Mouse (Mus musculus) gonadal fat pad, adult 2 months (tissue): ENCODE results near the gene Ptprr. TPM values are rescaled to one million over a fixed set of nuclear protein-coding genes. Genes with fewer than 3 reads are reported as not detected.

Experiments
- DNase-seq: peaks from one replicate; pipeline ENCODE4 v3.0.0-alpha.2; 2012; ENCODE audit warnings: low read depth
- polyA plus RNA-seq: library from polyadenylated mRNA; depleted of rRNA; stranded (reverse); fragments of >200 nt; gene quantifications from 2 replicates; pipeline ENCODE4 v1.2.3, GENCODE M21; 2012

The Ptprr gene
- polyA plus RNA-seq, 1 experiment, result 0.89 TPM

DNA sequence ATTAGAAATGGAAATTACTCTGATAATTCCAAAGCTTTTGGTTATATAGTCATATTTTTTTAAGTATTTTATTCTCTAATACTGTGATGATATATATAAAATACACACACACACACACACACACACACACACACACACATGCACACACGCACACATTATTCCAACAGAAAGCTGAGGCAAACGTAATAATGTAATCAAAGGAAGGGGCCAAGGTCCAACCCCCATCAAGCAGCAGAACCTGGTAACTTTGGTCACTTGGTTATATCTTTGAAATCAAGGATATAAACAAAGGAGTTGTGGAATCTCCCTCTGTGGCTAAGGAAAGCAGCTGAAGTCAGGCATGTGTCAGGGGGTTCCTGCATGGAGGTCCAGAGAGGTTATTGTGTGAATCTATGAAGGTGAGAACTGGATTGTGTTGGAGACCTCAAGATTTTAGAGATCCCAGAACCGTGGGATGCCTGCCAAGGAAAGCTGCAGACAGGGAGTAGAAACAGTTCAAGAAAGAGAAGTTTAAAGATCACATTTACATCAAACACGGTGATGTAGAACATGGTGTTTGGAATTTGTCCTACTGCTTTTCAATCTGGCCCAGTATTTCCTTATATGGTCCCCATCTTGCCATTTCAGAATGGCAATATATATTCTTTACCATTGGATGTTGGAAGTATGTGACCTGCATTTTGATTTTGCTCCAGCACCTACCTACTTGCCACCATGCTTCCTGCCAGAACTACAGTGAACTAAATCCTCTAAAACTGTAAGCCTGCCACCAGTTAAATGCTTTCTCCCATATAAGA, 98.1 kb downstream of the Ptprr start:
- DNase-seq, result no peak

GRCm38 (mm10) chr10:116117060-116117459, 99.0 kb downstream of the Ptprr start:
- no peak for DNase-seq

DNA sequence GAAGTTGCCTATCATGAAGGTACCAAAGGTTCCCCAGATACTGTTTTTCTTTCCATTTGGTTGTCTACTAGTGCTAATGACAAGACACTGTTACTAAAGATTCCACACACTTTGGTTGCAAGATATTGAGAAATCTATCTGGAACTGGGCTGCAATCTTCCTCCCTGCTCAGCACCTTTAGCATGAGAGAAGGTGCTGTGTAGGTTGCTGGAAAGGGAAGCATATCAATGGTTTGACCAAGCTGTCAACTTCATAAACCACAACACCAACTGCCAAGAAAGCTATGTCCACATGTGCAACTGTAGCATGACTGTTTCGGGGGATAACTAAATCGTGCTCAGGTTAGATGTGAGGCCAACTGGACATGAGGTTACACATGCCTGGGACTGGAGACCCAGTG, 103.5 kb downstream of the Ptprr start:
- DNase-seq, result no peak

GRCm38 (mm10) chr10:116123808-116124207, 105.8 kb downstream of the Ptprr start:
- no peak for DNase-seq

- no peak for DNase-seq
Observed at GRCm38 (mm10) chr10:116125364-116125763, 107.4 kb downstream of the Ptprr start.

- no peak for DNase-seq
Observed at GRCm38 (mm10) chr10:116130401-116130800, 112.4 kb downstream of the Ptprr start.

DNA sequence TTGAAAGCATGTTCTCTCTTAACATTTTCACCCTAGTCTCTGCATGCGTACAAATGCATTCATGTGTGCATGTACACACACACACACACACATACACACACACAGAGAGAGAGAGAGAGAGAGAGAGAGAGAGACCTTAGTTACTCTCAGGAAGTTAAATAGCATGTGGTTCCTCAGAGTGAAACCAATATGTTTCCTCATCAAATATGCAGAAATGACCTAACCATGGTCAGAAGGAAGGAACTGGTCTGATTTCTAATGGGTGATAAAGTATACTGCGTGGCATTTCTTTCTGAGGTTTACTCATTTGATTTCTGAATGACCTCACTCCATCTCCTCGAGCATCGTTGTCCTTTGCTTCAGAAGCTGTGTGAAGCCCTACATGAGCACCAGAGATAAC, 113.2 kb downstream of the Ptprr start:
- DNase-seq, result no peak

GRCm38 (mm10) chr10:116132233-116132632, 114.2 kb downstream of the Ptprr start:
- DNase-seq, result no peak

DNA sequence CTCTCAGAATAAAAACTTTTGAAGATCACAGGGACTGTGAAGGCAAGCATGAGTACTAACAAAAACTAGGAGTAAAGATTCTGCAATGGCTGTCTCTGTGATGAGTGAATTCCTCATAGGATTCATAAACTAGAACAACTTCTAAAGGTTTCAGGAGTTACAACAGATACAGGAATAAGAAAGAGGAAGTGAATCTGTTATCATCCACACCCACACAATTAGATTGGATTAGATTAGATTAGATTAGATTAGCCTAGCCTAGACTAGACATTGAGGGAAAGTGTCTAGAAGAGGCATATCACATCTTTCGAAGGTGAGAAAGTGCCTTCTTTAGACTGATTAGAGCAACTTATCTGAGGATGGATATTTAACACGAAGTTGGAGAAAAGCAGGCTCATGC, 117.2 kb downstream of the Ptprr start:
- no peak for DNase-seq

GRCm38 (mm10) chr10:116140226-116140625, 122.2 kb downstream of the Ptprr start:
- DNase-seq, result no peak

DNA sequence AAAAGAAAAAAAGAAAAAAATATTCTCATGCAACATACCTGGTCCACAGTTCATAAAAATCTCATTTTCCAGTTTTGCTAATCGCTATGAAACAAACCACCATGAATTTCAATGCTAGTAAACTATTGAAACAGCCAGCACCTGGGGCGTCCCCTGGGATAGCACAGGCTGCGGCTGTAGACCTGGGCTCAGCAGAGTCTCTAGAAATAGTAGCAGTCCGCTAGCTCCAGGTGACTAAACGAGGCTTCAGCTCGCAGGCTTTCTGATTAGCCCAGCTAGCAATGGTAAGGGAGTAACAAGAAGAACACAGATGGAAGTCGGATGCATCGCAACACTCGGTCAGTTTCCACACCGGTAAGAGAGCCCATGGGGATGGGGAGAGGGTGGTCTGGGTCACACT, 125.7 kb downstream of the Ptprr start:
- DNase-seq, result no peak

- no peak for DNase-seq
Observed at GRCm38 (mm10) chr10:116146091-116146490, 128.1 kb downstream of the Ptprr start.

DNA sequence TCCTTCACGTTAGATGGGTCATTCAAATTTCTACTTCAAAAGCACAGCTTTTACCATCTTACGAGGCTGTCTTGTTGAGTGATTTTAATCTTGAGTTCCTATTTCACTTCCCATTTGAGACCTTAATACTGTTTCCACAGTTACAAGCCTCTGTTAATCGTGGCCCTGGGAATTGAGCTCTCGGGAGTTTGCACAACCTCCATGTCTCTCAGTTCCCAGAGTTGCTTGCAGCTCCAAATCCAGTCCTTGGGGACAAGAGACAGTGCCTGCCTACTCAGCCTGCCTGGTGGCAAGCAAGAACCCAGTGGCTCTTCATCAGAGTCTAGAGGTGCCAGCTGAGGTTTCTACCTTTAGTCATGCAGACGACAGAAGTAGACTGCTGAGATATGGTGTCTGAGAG, 136.7 kb downstream of the Ptprr start:
- DNase-seq, result no peak

- no peak for DNase-seq
Observed at GRCm38 (mm10) chr10:116156699-116157098, 138.7 kb downstream of the Ptprr start.

GRCm38 (mm10) chr10:116162338-116162737, 144.3 kb downstream of the Ptprr start:
- DNase-seq, result no peak

DNA sequence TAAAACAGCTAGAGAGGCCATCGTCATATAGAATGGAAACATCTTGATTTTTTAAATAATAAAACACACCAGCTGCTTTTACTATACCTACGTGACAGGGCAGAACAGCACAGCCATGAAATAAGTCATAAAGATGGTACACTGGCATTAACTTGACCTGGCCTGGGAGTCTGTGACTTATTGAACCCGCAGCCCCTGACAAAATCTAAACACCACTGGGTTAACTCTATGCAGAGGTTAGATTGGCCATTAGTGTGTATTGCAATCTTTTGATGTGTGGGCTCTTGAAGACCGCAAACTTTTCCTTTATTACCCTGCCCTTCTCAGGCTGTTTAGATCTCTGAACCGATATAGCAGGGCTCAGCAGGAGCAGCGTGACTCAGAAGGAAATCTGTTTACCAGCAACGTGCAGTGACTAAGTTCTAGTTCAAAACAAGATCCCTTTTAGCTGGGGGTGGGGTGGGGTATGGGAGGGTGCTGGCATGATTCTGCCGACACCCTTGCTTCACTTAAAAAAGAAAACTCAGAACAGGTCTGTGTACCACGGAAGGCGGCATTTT, 157.4 kb downstream of the Ptprr start:
- DNase-seq, result no peak

DNA sequence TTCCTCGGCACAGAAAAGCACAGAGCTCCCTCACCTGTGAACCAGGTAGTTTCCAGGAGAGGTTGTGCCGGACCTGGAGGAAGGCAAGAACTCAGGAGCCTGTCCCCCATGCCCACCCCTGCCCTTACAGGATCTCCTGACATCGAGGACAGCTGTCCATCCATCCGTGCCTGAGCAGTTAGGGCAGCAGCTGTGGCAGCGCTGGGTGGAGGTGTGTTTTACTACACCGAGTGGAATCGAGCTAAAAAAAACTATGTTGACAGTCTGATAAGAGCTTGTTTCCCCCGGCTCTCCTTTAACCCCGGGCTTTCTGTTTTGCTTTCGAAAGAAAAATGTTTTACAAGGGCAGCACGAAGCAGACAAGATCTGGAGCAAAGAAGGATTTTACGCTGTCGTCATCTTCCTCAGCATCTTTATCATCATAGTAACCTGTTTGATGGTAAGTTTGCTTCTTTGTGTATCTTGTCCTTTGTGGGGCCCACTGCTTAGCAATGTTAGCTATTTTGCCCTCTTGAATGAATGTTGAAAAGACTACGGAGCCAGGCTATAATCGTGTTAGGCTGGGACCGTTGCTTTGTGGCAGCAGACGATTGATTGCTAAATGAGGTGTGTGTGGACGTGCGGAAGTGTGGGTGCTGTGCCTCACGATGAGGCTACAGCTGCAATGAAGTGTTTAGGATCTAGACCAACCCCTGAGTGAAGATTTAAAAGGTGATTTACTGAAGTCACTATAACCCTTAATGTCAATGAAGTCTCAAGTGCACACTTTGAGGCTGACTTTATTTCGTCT, 159.6 kb downstream of the Ptprr start:
- no peak for DNase-seq

- no peak for DNase-seq
Observed at GRCm38 (mm10) chr10:116181235-116181634, 163.2 kb downstream of the Ptprr start.

- no peak for DNase-seq
Observed at GRCm38 (mm10) chr10:116182221-116182620, 164.2 kb downstream of the Ptprr start.

- DNase-seq, result no peak
Observed at GRCm38 (mm10) chr10:116183258-116183657, 165.2 kb downstream of the Ptprr start.

- DNase-seq, result no peak
Observed at GRCm38 (mm10) chr10:116191724-116192123, 173.7 kb downstream of the Ptprr start.

GRCm38 (mm10) chr10:116192293-116192692, 174.3 kb downstream of the Ptprr start:
- no peak for DNase-seq

DNA sequence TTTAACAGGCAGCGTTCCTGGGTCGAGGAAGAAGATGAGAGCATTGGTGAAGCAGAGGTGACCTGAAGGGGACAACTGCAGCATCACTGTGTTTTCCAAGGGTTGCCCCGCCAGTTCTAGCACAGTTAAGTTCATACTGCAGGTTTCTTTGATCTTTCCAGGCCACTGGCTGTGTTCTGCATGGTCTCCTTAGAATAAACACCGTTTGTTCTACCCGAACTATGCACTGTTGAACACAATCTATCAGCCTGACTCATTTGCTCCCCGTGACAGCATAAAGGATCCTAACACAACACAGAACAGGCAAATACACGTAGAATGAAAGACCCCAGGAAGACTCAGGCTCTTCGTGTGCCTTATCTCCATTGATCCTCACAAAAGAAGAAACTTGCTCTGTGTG, 176.4 kb downstream of the Ptprr start:
- DNase-seq, result no peak
